Mouse (Mus musculus) G1E (cell line): ENCODE measurements around the gene Klf13. TPM values are rescaled to one million over a fixed set of nuclear protein-coding genes. Genes with fewer than 3 reads are reported as not detected.

Experiments
- ATAC-seq: 2 replicates; pipeline ENCODE4 v1.8.0; 2016; ENCODE audit warnings: mild to moderate bottlenecking; ENCODE audit not compliant: insufficient number of reproducible peaks, poor library complexity, low FRiP score, severe bottlenecking; ENCODE audit errors: extremely low read depth
- DNase-seq: peaks from one replicate; pipeline ENCODE4 v3.0.0; 2012; ENCODE audit warnings: low spot score
- H3K27me3 ChIP-seq: 2 replicates; pipeline ENCODE4 v1.6.1; 2012; ENCODE audit warnings: mild to moderate bottlenecking, low read length, inconsistent platforms; ENCODE audit not compliant: insufficient read depth
- H3K36me3 ChIP-seq: replicated peaks from 2 replicates; pipeline ENCODE3; 2012; ENCODE audit warnings: mild to moderate bottlenecking, inconsistent platforms
- H3K4me1 ChIP-seq: 2 replicates; pipeline ENCODE4 v1.6.1; 2012; ENCODE audit warnings: low read depth, low read length, inconsistent platforms, mixed read lengths; ENCODE audit not compliant: insufficient read depth
- H3K4me3 ChIP-seq: 2 replicates; pipeline ENCODE4 v1.5.1; 2012; ENCODE audit warnings: low read depth, mild to moderate bottlenecking, inconsistent platforms, low read length, moderate library complexity, mixed read lengths
- H3K9me3 ChIP-seq: replicated peaks from 2 replicates; pipeline ENCODE4 v1.6.1; 2012; ENCODE audit warnings: inconsistent platforms
- CTCF ChIP-seq: IDR thresholded peaks from 2 replicates; pipeline ENCODE4 v1.5.1; 2012; ENCODE audit warnings: low read depth, low read length, inconsistent platforms, mixed read lengths
- GATA1 ChIP-seq: IDR thresholded peaks from 2 replicates; pipeline ENCODE4 v1.6.1; 2012; ENCODE audit warnings: borderline replicate concordance, low read length, inconsistent platforms, mixed read lengths
- GATA2 ChIP-seq: IDR thresholded peaks from 2 replicates; pipeline ENCODE4 v1.6.1; 2012; ENCODE audit warnings: low read depth, low read length, inconsistent platforms, borderline replicate concordance
- POLR2AphosphoS5 ChIP-seq: IDR thresholded peaks from 2 replicates; pipeline ENCODE4 v1.6.1; 2012; ENCODE audit warnings: low read depth, low read length, inconsistent platforms; ENCODE audit not compliant: insufficient replicate concordance
- TAL1 ChIP-seq: conservative IDR thresholded peaks from 2 replicates; pipeline ENCODE4 v1.6.1; 2012; ENCODE audit warnings: low read depth, low read length, inconsistent platforms, mixed read lengths
- polyA plus RNA-seq: library from polyadenylated mRNA; stranded (reverse); fragments of >175 nt; gene quantifications from 2 replicates; pipeline ENCODE4 v1.2.3, GENCODE M21; 2012
- total RNA-seq, 2 experiments: library from RNA; stranded (forward) in 1 of 2; stranded (reverse) in 1 of 2; fragments of 200-1000 nt in 1 of 2; fragments of >200 nt in 1 of 2; fragmentation: Nextera tagmentation in 1 of 2; gene quantifications; 2 replicates each; pipeline ENCODE4 v1.2.3; 2014 to 2017

The Klf13 gene
- total and polyA plus RNA-seq, 3 experiments, result 14.6 to 89.5 (median 68.1) TPM

GRCm38 (mm10) chr7:63957872-63958640 lies 19.3 kb upstream of the Klf13 start:
- DNase-seq, result no peak
- H3K4me1 ChIP-seq, result peaks cover 42% of the 10 kb centered on the region
- peaks cover 30% of the 10 kb centered on the region for H3K27me3 ChIP-seq
- no peaks in the 10 kb centered on the region for H3K36me3 ChIP-seq
- H3K4me3 ChIP-seq, result no peak overlapping the region
- peaks cover 4% of the 10 kb centered on the region; the same call in 1 of the 2 replicates for H3K9me3 ChIP-seq
- ATAC-seq, result no peak
- TF ChIP-seq GATA1 (no peak), TAL1 (no peak)

DNA sequence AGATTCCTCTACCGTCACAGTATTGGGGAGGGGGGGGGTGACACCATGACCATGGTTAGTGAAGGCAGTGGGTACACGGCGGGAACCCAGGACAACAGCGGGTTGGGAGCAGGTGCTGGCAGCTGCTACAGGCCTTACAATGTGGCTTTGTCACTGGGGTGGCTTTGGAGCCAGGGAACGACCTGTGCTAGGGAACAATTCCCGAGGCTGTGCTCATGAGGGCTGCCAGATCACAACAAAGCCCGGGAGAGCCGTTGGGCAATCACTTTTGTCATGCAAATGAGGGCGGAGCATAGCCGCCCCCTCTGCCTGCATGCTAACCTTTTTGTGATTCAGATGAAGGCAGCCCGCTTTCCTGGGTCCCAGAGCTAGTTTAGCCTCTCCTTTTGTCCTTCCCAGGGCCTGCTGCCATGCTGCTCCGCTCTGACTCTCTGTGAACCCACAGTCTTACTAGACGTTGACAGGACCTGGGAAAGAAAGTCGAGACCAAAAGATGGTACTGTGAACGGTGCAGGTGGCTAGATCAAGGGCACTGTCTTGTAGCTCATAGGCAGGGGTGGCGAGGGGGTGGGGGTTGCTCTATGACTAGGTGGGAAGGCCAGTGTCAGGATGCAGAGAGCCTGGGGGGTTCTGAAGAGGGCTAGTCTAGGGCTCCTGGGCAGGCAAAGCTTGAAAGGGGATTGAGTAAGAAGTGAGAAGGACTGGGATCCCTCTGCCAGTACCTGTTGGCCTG lies 18.4 kb upstream of the Klf13 start:
- TF ChIP-seq TAL1 (no peak), POLR2AphosphoS5 (no peak), CTCF (no peak), GATA2 (no peak), GATA1 (no peak)
- DNase-seq (no peak), ATAC-seq (no peak)
- Histone ChIP-seq H3K9me3 (peaks cover 4% of the 10 kb centered on the region; the same call in 1 of the 2 replicates), H3K27me3 (peaks cover 26% of the 10 kb centered on the region), H3K36me3 (no peaks in the 10 kb centered on the region), H3K4me1 (peaks cover 46% of the 10 kb centered on the region), H3K4me3 (peak overlapping the region; percentile 17; the same call in 1 of the 2 replicates)

DNA sequence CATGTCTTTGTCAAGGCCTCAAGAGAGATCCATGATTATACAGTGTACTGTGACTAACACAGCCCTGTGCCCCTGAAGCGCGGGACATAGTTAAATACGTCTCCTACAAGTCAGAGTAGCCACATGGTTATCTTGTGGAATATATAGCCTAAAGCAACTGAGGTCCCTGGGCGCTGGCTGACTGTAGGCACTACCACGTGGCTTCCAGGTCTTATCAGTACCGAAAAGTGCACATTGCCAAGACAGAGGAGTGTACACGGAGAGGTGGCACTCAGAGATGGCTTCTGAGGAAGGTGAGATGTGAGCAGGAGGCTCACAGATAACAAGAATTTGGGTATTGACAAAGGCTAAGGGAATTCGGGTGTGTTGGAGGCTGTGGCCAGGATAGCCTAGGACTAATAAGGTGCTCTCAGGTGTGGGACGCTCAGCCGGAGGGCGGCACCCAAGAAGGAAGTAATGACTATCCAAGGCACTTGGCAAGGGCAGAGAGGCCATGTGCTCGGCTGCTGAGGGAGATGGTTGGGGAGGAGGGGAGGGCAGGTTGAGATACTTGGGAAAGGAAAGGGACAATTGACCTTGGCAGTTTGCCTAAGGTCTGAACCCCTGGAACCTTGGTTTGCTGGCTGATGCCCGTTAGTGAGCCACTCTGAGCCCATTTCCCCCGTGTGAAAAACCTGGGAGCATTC lies 17.6 kb upstream of the Klf13 start:
- H3K4me3 ChIP-seq, result peak overlapping the region; percentile 25; the same call in 1 of the 2 replicates
- peak; percentile 49 for DNase-seq
- TF ChIP-seq TAL1, result peak; percentile 75
- TF ChIP-seq CTCF, result no peak
- TF ChIP-seq GATA2, result no peak
- TF ChIP-seq GATA1, result no peak
- TF ChIP-seq POLR2AphosphoS5, result no peak
- ATAC-seq, result peak; percentile 89
- peaks cover 4% of the 10 kb centered on the region; the same call in 1 of the 2 replicates for H3K9me3 ChIP-seq
- H3K27me3 ChIP-seq, result peaks cover 27% of the 10 kb centered on the region
- H3K36me3 ChIP-seq, result no peaks in the 10 kb centered on the region
- H3K4me1 ChIP-seq, result peaks cover 50% of the 10 kb centered on the region

- H3K27me3 ChIP-seq, result peaks cover 30% of the 10 kb centered on the region
- H3K4me3 ChIP-seq, result no peak overlapping the region
- TF ChIP-seq POLR2AphosphoS5, result no peak
- TF ChIP-seq CTCF, result no peak
- TF ChIP-seq GATA2, result no peak
- no peak for TF ChIP-seq GATA1
- TF ChIP-seq TAL1, result no peak
- H3K36me3 ChIP-seq, result no peaks in the 10 kb centered on the region
- peaks cover 1% of the 10 kb centered on the region; the same call in 1 of the 2 replicates for H3K9me3 ChIP-seq
- ATAC-seq (no peak), DNase-seq (no peak)
- peaks cover 53% of the 10 kb centered on the region for H3K4me1 ChIP-seq
Measured at GRCm38 (mm10) chr7:63955440-63955839, 16.7 kb upstream of the Klf13 start.

DNA sequence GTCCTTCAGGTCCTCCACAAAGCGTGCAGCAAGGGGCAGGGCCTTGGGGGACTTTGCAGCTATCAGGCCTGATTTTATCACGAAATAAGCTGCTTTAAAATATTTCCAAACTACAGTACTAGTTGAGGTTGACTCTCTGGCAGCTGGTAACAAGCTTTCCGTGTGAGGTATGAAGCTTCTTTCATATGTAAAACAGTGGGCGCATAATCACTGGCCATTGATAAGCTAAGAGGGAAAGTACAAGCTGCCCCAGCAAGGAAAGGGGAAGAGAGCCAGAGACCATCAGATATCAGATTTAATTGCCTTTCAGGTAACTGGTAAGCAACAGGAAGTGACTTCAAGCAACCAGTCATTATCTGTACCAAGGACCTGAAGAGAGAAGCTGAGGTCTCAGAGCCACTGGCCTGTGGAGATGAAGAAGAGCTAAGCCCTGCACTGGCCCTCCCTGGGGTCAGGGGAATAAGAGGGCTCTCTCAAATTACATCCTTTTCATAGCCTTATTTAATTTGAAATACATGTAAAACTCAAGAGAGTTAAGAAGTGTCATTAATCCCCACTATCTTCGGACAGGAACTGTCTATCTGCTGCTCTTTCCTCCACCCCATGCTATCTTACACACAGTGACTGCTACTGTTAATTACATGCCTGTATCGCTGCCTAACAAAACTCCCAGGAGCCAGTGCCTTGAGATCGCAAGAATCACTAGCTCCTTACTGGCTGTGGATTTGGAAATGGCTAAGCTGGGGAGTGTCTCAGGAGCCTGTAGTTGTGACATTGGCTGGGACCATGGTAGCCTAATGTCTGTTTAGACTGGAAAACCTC lies 13.6 kb upstream of the Klf13 start:
- no peak for TF ChIP-seq GATA1
- TF ChIP-seq CTCF, result no peak
- TF ChIP-seq GATA2, result no peak
- no peak for TF ChIP-seq TAL1
- TF ChIP-seq POLR2AphosphoS5, result no peak
- ATAC-seq, result no peak
- peaks cover 52% of the 10 kb centered on the region for H3K4me1 ChIP-seq

More for the DNA sequence above, 13.6 kb upstream of the Klf13 start:
- no peak for DNase-seq
- Histone ChIP-seq H3K9me3 (no peaks in the 10 kb centered on the region), H3K36me3 (no peaks in the 10 kb centered on the region), H3K27me3 (peaks cover 16% of the 10 kb centered on the region; the same call in 1 of the 2 replicates), H3K4me3 (no peak overlapping the region)
